Mouse (Mus musculus) lung, adult 2 months (tissue): ENCODE results near the gene Haus4. TPM values are rescaled to one million over a fixed set of nuclear protein-coding genes. Genes with fewer than 3 reads are reported as not detected.

Experiments
- DNase-seq: peaks from one replicate; pipeline ENCODE4 v3.0.0; 2022
- H3K4me1 ChIP-seq: fragments of 200-500 bp; 2 replicates; pipeline ENCODE4 v1.6.1; 2011; ENCODE audit warnings: low read length; ENCODE audit not compliant: control insufficient read depth, insufficient read depth
- H3K4me3 ChIP-seq: fragments of 200-500 bp; replicated peaks from 2 replicates; pipeline ENCODE3; 2011; ENCODE audit warnings: low read depth, mild to moderate bottlenecking, control low read depth, low read length; ENCODE audit errors: extremely low read depth
- CTCF ChIP-seq: fragments of 200-500 bp; IDR thresholded peaks from 2 replicates; pipeline ENCODE4 v1.5.1; 2011; ENCODE audit warnings: mild to moderate bottlenecking, low read length, control low read depth; ENCODE audit not compliant: insufficient read depth
- POLR2A ChIP-seq: fragments of 200-500 bp; IDR thresholded peaks from 2 replicates; pipeline ENCODE4 v1.6.1; 2011; ENCODE audit warnings: low read depth, mild to moderate bottlenecking, control low read depth, low read length, borderline replicate concordance; ENCODE audit errors: extremely low read depth
- WGBS: fragments of 180-500 bp; shearing (Covaris S2); methylation state at CpG from one replicate; pipeline ENCODE4 v1.1.7; 2018; 5-methylcytosine and 5-hydroxymethylcytosine counted together
- polyA plus RNA-seq: library from polyadenylated mRNA; depleted of rRNA; stranded (reverse); fragments of >200 nt; gene quantifications from 2 replicates; pipeline ENCODE4 v1.2.3, GENCODE M21; 2012; rRNA removed

Gene Haus4
- polyA plus RNA-seq, result 7.4 and 7.9 TPM in 2 replicates

GRCm38 (mm10) chr14:54553975-54554769, at the start of gene Haus4:
Gene Haus4 (minus strand): TSS chr14:54554616.
- under 1% methylated on average over 76 of the region's 76 CpGs for WGBS
- Histone ChIP-seq H3K4me1 (no peaks in the 10 kb centered on the region; the same call in 1 of the 2 replicates), H3K4me3 (peak within 1 kb of the TSS; percentile 94)
- peak; percentile 83 for DNase-seq
- TF ChIP-seq CTCF (peak; percentile 55), POLR2A (peak; percentile 60; the same call in 1 of the 2 replicates)

GRCm38 (mm10) chr14:54603686-54604085, 49.3 kb upstream of the Haus4 start:
- no peak for TF ChIP-seq CTCF
- TF ChIP-seq POLR2A, result no peak
- WGBS, result 82% methylated on average over 8 of the region's 8 CpGs
- Histone ChIP-seq H3K4me3 (peak overlapping the region; percentile 39), H3K4me1 (peaks cover 3% of the 10 kb centered on the region; the same call in 1 of the 2 replicates)
- DNase-seq, result no peak

GRCm38 (mm10) chr14:54603038-54603654, 48.7 kb upstream of the Haus4 start:
- TF ChIP-seq POLR2A, result peak; percentile 79
- no peak for TF ChIP-seq CTCF

GRCm38 (mm10) chr14:54602613-54603012, 48.2 kb upstream of the Haus4 start:
- no peak for TF ChIP-seq CTCF
- no peak for TF ChIP-seq POLR2A
- H3K4me1 ChIP-seq, result peaks cover 3% of the 10 kb centered on the region; the same call in 1 of the 2 replicates
- 32% methylated on average over 4 of the region's 4 CpGs for WGBS
- DNase-seq, result no peak
- no peak overlapping the region for H3K4me3 ChIP-seq

More at GRCm38 (mm10) chr14:54603038-54603654, 48.7 kb upstream of the Haus4 start:
- WGBS, result under 1% methylated on average over 46 of the region's 46 CpGs
- peaks cover 3% of the 10 kb centered on the region; the same call in 1 of the 2 replicates for H3K4me1 ChIP-seq
- peak; percentile 93 for DNase-seq
- H3K4me3 ChIP-seq, result peak overlapping the region; percentile 83

- no peak for DNase-seq
- TF ChIP-seq POLR2A (no peak), CTCF (no peak)
- 61% methylated on average over 2 of the region's 2 CpGs for WGBS
- Histone ChIP-seq H3K4me3 (no peak overlapping the region), H3K4me1 (peaks cover 3% of the 10 kb centered on the region; the same call in 1 of the 2 replicates)
Observed at GRCm38 (mm10) chr14:54601601-54602000, 47.2 kb upstream of the Haus4 start.

- TF ChIP-seq CTCF (peak; percentile 58), POLR2A (no peak)
- DNase-seq, result no peak
- Histone ChIP-seq H3K4me1 (no peaks in the 10 kb centered on the region), H3K4me3 (no peak overlapping the region)
- WGBS, result 76% methylated on average over 7 of the region's 7 CpGs
Observed at GRCm38 (mm10) chr14:54597084-54597483, 42.7 kb upstream of the Haus4 start.

- Histone ChIP-seq H3K4me3 (no peak overlapping the region), H3K4me1 (no peaks in the 10 kb centered on the region)
- no peak for TF ChIP-seq POLR2A
- TF ChIP-seq CTCF, result no peak
- WGBS, result 79% methylated on average over 28 of the region's 28 CpGs
- no peak for DNase-seq
Observed at GRCm38 (mm10) chr14:54594631-54595414, 40.4 kb upstream of the Haus4 start.

GRCm38 (mm10) chr14:54594055-54594454, 39.6 kb upstream of the Haus4 start:
- 92% methylated on average over 3 of the region's 3 CpGs for WGBS
- peak; percentile 43; the same call in 1 of the 2 replicates for TF ChIP-seq CTCF
- TF ChIP-seq POLR2A, result no peak

GRCm38 (mm10) chr14:54592319-54592934, 38.0 kb upstream of the Haus4 start:
- DNase-seq, result no peak
- Histone ChIP-seq H3K4me3 (no peak overlapping the region), H3K4me1 (no peaks in the 10 kb centered on the region)
- WGBS, result 41% methylated on average over 10 of the region's 10 CpGs
- TF ChIP-seq CTCF, result no peak
- no peak for TF ChIP-seq POLR2A

More at GRCm38 (mm10) chr14:54594055-54594454, 39.6 kb upstream of the Haus4 start:
- DNase-seq, result no peak
- no peaks in the 10 kb centered on the region for H3K4me1 ChIP-seq
- H3K4me3 ChIP-seq, result no peak overlapping the region

GRCm38 (mm10) chr14:54591056-54591455, 36.6 kb upstream of the Haus4 start:
- 94% methylated on average over 16 of the region's 16 CpGs for WGBS
- H3K4me3 ChIP-seq, result no peak overlapping the region
- no peaks in the 10 kb centered on the region for H3K4me1 ChIP-seq
- no peak for DNase-seq
- TF ChIP-seq CTCF (no peak), POLR2A (no peak)
